Mouse (Mus musculus) left cerebral cortex, adult 2 months (tissue): ENCODE data around the gene Hepacam. TPM values are rescaled to one million over a fixed set of nuclear protein-coding genes. Genes with fewer than 3 reads are reported as not detected.

ENCODE experiments used
- DNase-seq, 2 experiments: peaks; one replicate each; pipeline ENCODE4 v3.0.0; 2021 to 2022; ENCODE audit warnings: low spot score in 2 of 2, mixed read lengths in 1 of 2; ENCODE audit errors: extremely low spot score in 1 of 2
- H3K27ac ChIP-seq: fragments of 200-600 bp; 2 replicates; pipeline ENCODE4 v1.8.1; 2022
- H3K4me3 ChIP-seq: fragments of 200-600 bp; 2 replicates; pipeline ENCODE4 v1.8.1; 2022
- CTCF ChIP-seq: fragments of 200-600 bp; IDR thresholded peaks from 2 replicates; pipeline ENCODE4 v1.8.1; 2022; ENCODE audit warnings: antibody characterized with exemption, mild to moderate bottlenecking, moderate library complexity
- intact Hi-C: fragments of 180-260 bp; cut with DNase I; formaldehyde crosslinking; loops from one replicate; pipeline ENCODE4 v1.15.1; 2025
- total RNA-seq, 2 experiments: library from RNA; stranded (reverse); gene quantifications; 2 replicates each; pipeline ENCODE4 v1.2.3; 2021

Gene Hepacam
- total RNA-seq, 2 experiments from 2014 or later, result 53.6 to 53.7 TPM

- intact Hi-C loops, result no loop called here
- no peak for DNase-seq
- TF ChIP-seq CTCF, result no peak
- no peak overlapping the region for H3K27ac ChIP-seq
- H3K4me3 ChIP-seq, result no peak overlapping the region
Measured at GRCm38 (mm10) chr9:37392071-37392470, 24.9 kb downstream of the Hepacam start.

- no peak for TF ChIP-seq CTCF
- H3K27ac ChIP-seq, result no peak overlapping the region
- no peak overlapping the region for H3K4me3 ChIP-seq
- intact Hi-C loops, result no loop called here
- no peak for DNase-seq
Measured at GRCm38 (mm10) chr9:37393482-37394131, 26.5 kb downstream of the Hepacam start.

- no peak overlapping the region for H3K27ac ChIP-seq
- TF ChIP-seq CTCF, result no peak
- H3K4me3 ChIP-seq, result no peak overlapping the region
- DNase-seq, result no peak
- intact Hi-C loops, result no loop called here
Measured at GRCm38 (mm10) chr9:37400585-37400984, 33.4 kb downstream of the Hepacam start.

GRCm38 (mm10) chr9:37401802-37402201, 34.7 kb downstream of the Hepacam start, which contains the start of gene Robo4:
Gene Robo4 (plus strand): TSS chr9:37401897.
- DNase-seq, result no peak
- TF ChIP-seq CTCF, result no peak
- intact Hi-C loops, result no loop called here
- Histone ChIP-seq H3K4me3 (peak within 1 kb of the TSS; percentile 23), H3K27ac (peak within 1 kb of the TSS; percentile 36; the same call in 1 of the 2 replicates)

- intact Hi-C loops, result no loop called here
- no peak for TF ChIP-seq CTCF
- H3K4me3 ChIP-seq, result peak overlapping the region; percentile 23
- H3K27ac ChIP-seq, result peak overlapping the region; percentile 36; the same call in 1 of the 2 replicates
- no peak for DNase-seq
Measured at GRCm38 (mm10) chr9:37402501-37402900, 35.4 kb downstream of the Hepacam start.

GRCm38 (mm10) chr9:37403011-37403410, 35.9 kb downstream of the Hepacam start:
- Histone ChIP-seq H3K4me3 (peak overlapping the region; percentile 23), H3K27ac (peak overlapping the region; percentile 36; the same call in 1 of the 2 replicates)
- DNase-seq, result no peak
- intact Hi-C loops, result no loop called here
- TF ChIP-seq CTCF, result no peak

GRCm38 (mm10) chr9:37406372-37406771, 39.2 kb downstream of the Hepacam start:
- Histone ChIP-seq H3K4me3 (no peak overlapping the region), H3K27ac (no peak overlapping the region)
- intact Hi-C loops, result no loop called here
- TF ChIP-seq CTCF, result peak; percentile 82
- DNase-seq, result no peak

GRCm38 (mm10) chr9:37407850-37408502, 40.8 kb downstream of the Hepacam start:
- peak; percentile 28 for TF ChIP-seq CTCF
- Histone ChIP-seq H3K4me3 (no peak overlapping the region), H3K27ac (no peak overlapping the region)
- intact Hi-C loops, result no loop called here
- no peak for DNase-seq

GRCm38 (mm10) chr9:37409698-37410445, 42.7 kb downstream of the Hepacam start:
- intact Hi-C loops, result no loop called here
- DNase-seq, result no peak
- no peak overlapping the region for H3K27ac ChIP-seq
- no peak for TF ChIP-seq CTCF
- no peak overlapping the region for H3K4me3 ChIP-seq

GRCm38 (mm10) chr9:37412989-37413388, 45.8 kb downstream of the Hepacam start:
- no peak overlapping the region for H3K4me3 ChIP-seq
- TF ChIP-seq CTCF, result no peak
- no peak overlapping the region for H3K27ac ChIP-seq
- intact Hi-C loops, result no loop called here
- no peak for DNase-seq

GRCm38 (mm10) chr9:37414666-37415065, 47.5 kb downstream of the Hepacam start:
- intact Hi-C loops, result no loop called here
- no peak overlapping the region for H3K4me3 ChIP-seq
- TF ChIP-seq CTCF, result no peak
- H3K27ac ChIP-seq, result no peak overlapping the region
- DNase-seq, result no peak

- TF ChIP-seq CTCF, result no peak
- intact Hi-C loops, result no loop called here
Measured at GRCm38 (mm10) chr9:37418791-37419190, 51.6 kb downstream of the Hepacam start.

More at GRCm38 (mm10) chr9:37418791-37419190, 51.6 kb downstream of the Hepacam start:
- no peak for DNase-seq
- Histone ChIP-seq H3K27ac (no peak overlapping the region), H3K4me3 (no peak overlapping the region)
